Mouse (Mus musculus) spleen, postnatal 4 days (tissue): Measurements from ENCODE around the gene Olfr1323.

ENCODE experiments used
- DNase-seq, 2 experiments: peaks; one replicate each; pipeline ENCODE4 v3.0.0; 2022; ENCODE audit warnings: low spot score in 2 of 2

The Olfr1323 gene

GRCm38 (mm10) chrX:50019259-50019658, at the start of gene Olfr1323:
TSS of gene Olfr1323 (minus strand) at chrX:50019359.
- no peak for DNase-seq

GRCm38 (mm10) chrX:50012242-50012641, 6.9 kb downstream of the Olfr1323 start:
- no peak for DNase-seq
